Mouse (Mus musculus) lung, adult 2 months (tissue): ENCODE data around the gene Metap1. TPM values are rescaled to one million over a fixed set of nuclear protein-coding genes. Genes with fewer than 3 reads are reported as not detected.

ENCODE experiments used
- DNase-seq: peaks from one replicate; pipeline ENCODE4 v3.0.0; 2022
- H3K4me1 ChIP-seq: fragments of 200-500 bp; 2 replicates; pipeline ENCODE4 v1.6.1; 2011; ENCODE audit warnings: low read length; ENCODE audit not compliant: control insufficient read depth, insufficient read depth
- H3K4me3 ChIP-seq: fragments of 200-500 bp; replicated peaks from 2 replicates; pipeline ENCODE3; 2011; ENCODE audit warnings: low read depth, mild to moderate bottlenecking, control low read depth, low read length; ENCODE audit errors: extremely low read depth
- CTCF ChIP-seq: fragments of 200-500 bp; IDR thresholded peaks from 2 replicates; pipeline ENCODE4 v1.5.1; 2011; ENCODE audit warnings: mild to moderate bottlenecking, low read length, control low read depth; ENCODE audit not compliant: insufficient read depth
- POLR2A ChIP-seq: fragments of 200-500 bp; IDR thresholded peaks from 2 replicates; pipeline ENCODE4 v1.6.1; 2011; ENCODE audit warnings: low read depth, mild to moderate bottlenecking, control low read depth, low read length, borderline replicate concordance; ENCODE audit errors: extremely low read depth
- WGBS: fragments of 180-500 bp; shearing (Covaris S2); methylation state at CpG from one replicate; pipeline ENCODE4 v1.1.7; 2018; 5-methylcytosine and 5-hydroxymethylcytosine counted together
- polyA plus RNA-seq: library from polyadenylated mRNA; depleted of rRNA; stranded (reverse); fragments of >200 nt; gene quantifications from 2 replicates; pipeline ENCODE4 v1.2.3, GENCODE M21; 2012

The Metap1 gene
- polyA plus RNA-seq, 1 experiment: 15.6 TPM

- no peak for TF ChIP-seq CTCF
- no peak for TF ChIP-seq POLR2A
- WGBS: 5% methylated on average over 39 of the region's 39 CpGs
Observed at GRCm38 (mm10) chr3:138526073-138526915, 37.0 kb upstream of the Metap1 start, which contains the start of gene Eif4e. TSS of gene Eif4e (plus strand) at chr3:138526179.

DNA sequence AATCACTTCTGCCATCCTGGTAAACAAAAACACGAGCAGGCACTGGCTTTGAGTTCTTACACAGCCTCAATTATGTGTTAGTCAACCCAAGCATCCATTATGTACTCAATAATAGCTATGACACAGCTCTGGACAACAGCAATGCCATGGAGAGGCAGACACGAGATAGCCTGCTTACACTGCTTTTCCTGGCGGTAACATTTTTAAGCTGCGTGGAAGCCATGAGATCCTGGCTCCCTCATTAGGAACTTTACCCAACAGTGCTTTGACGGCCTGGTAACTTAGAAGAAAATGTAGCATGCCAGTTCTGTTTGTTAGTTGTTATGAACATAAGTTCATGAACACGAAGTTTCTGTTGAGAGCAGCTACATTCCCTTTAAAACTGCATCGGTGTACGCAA is 36.2 kb upstream of the Metap1 start:
- 75% methylated on average over 8 of the region's 8 CpGs for WGBS
- no peak for TF ChIP-seq POLR2A
- no peak for TF ChIP-seq CTCF
- Histone ChIP-seq H3K4me1 (no peaks in the 10 kb centered on the region), H3K4me3 (no peak overlapping the region)
- DNase-seq: no peak

More at GRCm38 (mm10) chr3:138526073-138526915, 37.0 kb upstream of the Metap1 start, which contains the start of gene Eif4e:
- peaks cover 2% of the 10 kb centered on the region; the same call in 1 of the 2 replicates for H3K4me1 ChIP-seq
- DNase-seq: peak; percentile 59
- H3K4me3 ChIP-seq: peak within 1 kb of the TSS; percentile 63

DNA sequence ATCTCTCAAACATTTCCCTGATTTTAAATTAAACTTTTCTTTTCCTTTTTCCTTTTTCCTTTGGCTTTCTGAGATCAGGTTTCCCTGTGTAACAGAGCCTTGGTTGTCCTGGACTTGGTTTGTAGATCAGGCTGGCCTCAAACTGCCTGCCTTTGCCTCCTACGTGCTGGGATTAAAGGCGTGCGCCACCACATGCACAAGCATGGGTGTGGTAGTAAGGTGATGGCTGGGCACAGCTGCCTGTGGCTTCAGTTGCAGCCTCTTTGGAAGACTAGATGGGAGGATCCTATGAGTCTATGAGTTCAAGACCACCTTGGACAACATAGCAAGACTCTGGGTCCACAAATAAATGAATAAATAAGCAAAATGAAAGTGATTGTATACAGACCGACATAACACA is 34.6 kb upstream of the Metap1 start:
- WGBS: 90% methylated on average over 4 of the region's 4 CpGs
- H3K4me1 ChIP-seq: no peaks in the 10 kb centered on the region
- TF ChIP-seq POLR2A (no peak), CTCF (no peak)
- H3K4me3 ChIP-seq: no peak overlapping the region
- DNase-seq: no peak

- no peak for DNase-seq
- no peak for TF ChIP-seq CTCF
- TF ChIP-seq POLR2A: no peak
- H3K4me3 ChIP-seq: no peak overlapping the region
- H3K4me1 ChIP-seq: no peaks in the 10 kb centered on the region
- WGBS: 63% methylated on average over 6 of the region's 6 CpGs
Observed at GRCm38 (mm10) chr3:138519218-138519617, 29.9 kb upstream of the Metap1 start.

DNA sequence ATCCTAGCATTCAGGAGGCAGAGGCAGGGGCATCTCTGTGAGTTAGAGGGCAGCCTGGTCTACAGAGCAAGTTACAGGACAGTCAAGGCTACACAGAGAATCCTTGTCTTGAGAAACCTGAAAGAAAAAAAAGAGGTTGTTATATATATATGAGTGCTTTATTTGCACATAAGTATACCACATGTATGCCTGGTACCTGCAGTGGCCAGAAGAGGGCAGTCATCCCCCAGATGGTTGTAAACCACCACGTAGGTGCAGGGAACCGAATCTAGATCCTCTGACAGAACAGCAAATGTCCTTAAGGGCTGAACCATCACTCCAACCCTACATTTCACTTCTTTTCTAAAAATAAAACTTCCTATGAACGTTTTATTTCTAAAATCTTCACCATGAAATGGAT is 28.6 kb upstream of the Metap1 start:
- no peak overlapping the region for H3K4me3 ChIP-seq
- H3K4me1 ChIP-seq: no peaks in the 10 kb centered on the region
- DNase-seq: no peak
- TF ChIP-seq CTCF: peak; percentile 35; the same call in 1 of the 2 replicates
- no peak for TF ChIP-seq POLR2A
- 64% methylated on average over 3 of the region's 3 CpGs for WGBS

- Histone ChIP-seq H3K4me1 (no peaks in the 10 kb centered on the region), H3K4me3 (no peak overlapping the region)
- no peak for DNase-seq
- TF ChIP-seq CTCF (no peak), POLR2A (no peak)
- WGBS: 54% methylated on average over 10 of the region's 10 CpGs
Observed at GRCm38 (mm10) chr3:138515656-138516370, 26.5 kb upstream of the Metap1 start.

DNA sequence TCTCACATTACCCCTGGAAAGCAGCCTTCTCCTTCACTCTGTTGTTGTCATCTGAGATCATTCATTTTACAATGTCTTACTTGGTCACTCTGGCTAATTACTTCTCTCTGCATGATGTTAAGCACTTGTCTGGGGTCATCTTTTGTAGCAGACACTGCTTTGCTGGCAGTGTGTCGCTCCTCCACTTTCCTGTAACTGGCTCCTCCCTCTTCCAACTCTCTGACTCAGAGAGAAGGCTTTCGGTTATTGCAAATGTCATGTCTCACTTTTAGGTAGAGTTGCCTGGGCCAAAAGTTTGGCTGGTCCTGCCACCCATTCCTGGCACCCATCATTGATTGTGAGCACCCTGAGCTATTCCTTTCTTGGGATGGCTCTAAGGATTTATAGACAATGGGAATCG is 25.4 kb upstream of the Metap1 start:
- no peak for TF ChIP-seq POLR2A
- no peak for TF ChIP-seq CTCF
- Histone ChIP-seq H3K4me1 (no peaks in the 10 kb centered on the region), H3K4me3 (no peak overlapping the region)
- WGBS: 60% methylated on average over 3 of the region's 3 CpGs
- no peak for DNase-seq

- WGBS: 73% methylated on average over 12 of the region's 12 CpGs
- Histone ChIP-seq H3K4me3 (no peak overlapping the region), H3K4me1 (no peaks in the 10 kb centered on the region)
- DNase-seq: no peak
- TF ChIP-seq POLR2A: no peak
- TF ChIP-seq CTCF: no peak
Observed at GRCm38 (mm10) chr3:138513243-138513642, 23.9 kb upstream of the Metap1 start.

DNA sequence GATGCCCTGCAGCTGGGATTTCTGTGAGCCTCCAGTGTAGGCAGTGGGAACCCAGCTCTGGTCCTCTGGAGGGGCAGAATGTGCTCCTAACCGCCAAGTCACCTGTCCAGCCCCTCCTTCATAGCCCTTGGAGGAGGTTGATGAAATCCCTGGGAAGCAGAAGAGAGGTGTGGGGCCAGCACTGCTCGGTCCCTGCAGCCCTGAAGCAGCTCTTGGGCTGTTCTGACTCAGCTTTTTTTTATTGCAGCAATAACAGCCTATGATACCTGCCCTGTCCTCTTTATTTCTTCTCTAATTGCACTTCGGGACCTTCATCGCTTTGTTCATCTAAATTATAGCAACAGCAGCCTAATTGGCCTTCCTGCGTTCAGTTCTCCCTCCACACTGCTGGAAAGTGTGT is 21.2 kb upstream of the Metap1 start:
- 79% methylated on average over 5 of the region's 5 CpGs for WGBS

GRCm38 (mm10) chr3:138509581-138509980 is 20.3 kb upstream of the Metap1 start:
- Histone ChIP-seq H3K4me3 (no peak overlapping the region), H3K4me1 (no peaks in the 10 kb centered on the region)
- TF ChIP-seq CTCF (no peak), POLR2A (no peak)
- 80% methylated on average over 2 of the region's 2 CpGs for WGBS
- no peak for DNase-seq

More for the DNA sequence above, 21.2 kb upstream of the Metap1 start:
- Histone ChIP-seq H3K4me3 (no peak overlapping the region), H3K4me1 (no peaks in the 10 kb centered on the region)
- TF ChIP-seq POLR2A: no peak
- TF ChIP-seq CTCF: no peak
- no peak for DNase-seq
